Mouse (Mus musculus) ES-E14 (cell line): Measurements from ENCODE around the gene Rgs3.

Experiments used
- CHD2 ChIP-seq: IDR thresholded peaks from 2 replicates; pipeline ENCODE4 v1.6.1; 2014; ENCODE audit warnings: mild to moderate bottlenecking, low read depth, low read length, inconsistent platforms
- HCFC1 ChIP-seq: IDR thresholded peaks from 2 replicates; pipeline ENCODE4 v1.6.1; 2012; ENCODE audit warnings: low read length, inconsistent platforms, borderline replicate concordance; ENCODE audit not compliant: insufficient read depth
- MAFK ChIP-seq: IDR thresholded peaks from 2 replicates; pipeline ENCODE4 v1.6.1; 2014; ENCODE audit warnings: mild to moderate bottlenecking, low read depth, low read length, inconsistent platforms; ENCODE audit not compliant: insufficient read depth
- ZC3H11A ChIP-seq: IDR thresholded peaks from 2 replicates; pipeline ENCODE4 v1.6.1; 2012; ENCODE audit warnings: low read depth, mild to moderate bottlenecking, inconsistent platforms, low read length, borderline replicate concordance
- ZNF384 ChIP-seq: IDR thresholded peaks from 2 replicates; pipeline ENCODE4 v1.6.1; 2012; ENCODE audit warnings: low read depth, low read length, inconsistent platforms

- no peak for TF ChIP-seq CHD2
- no peak for TF ChIP-seq ZNF384
- TF ChIP-seq MAFK: no peak
- no peak for TF ChIP-seq ZC3H11A
- TF ChIP-seq HCFC1: no peak
Measured at GRCm38 (mm10) chr4:62733938-62734337, 174.3 kb downstream of the Rgs3 start.
